Mouse (Mus musculus) heart, embryonic 14.5 days (tissue): Measurements from ENCODE around the gene Fbxo7. TPM values are rescaled to one million over a fixed set of nuclear protein-coding genes. Genes with fewer than 3 reads are reported as not detected.

Source experiments
- ATAC-seq: fragments of 200-750 bp; cut with Nextera tagmentation; 2 replicates; pipeline ENCODE4 v1.8.0; 2017; ENCODE audit warnings: low read depth, moderate TSS enrichment; ENCODE audit not compliant: insufficient number of reproducible peaks, insufficient read depth, low FRiP score
- H3K27ac ChIP-seq, 2 experiments: fragments of 200-500 bp in 1 of 2; fragments of 300-500 bp in 1 of 2; sonication (generic) in 1 of 2; replicated peaks in 1 of 2; 2 replicates each; pipeline ENCODE4 v1.5.1; 2012 to 2014; ENCODE audit warnings: low read depth in 2 of 2, low read length in 2 of 2, control low read depth in 1 of 2, mild to moderate bottlenecking in 1 of 2, mixed read lengths in 1 of 2; ENCODE audit not compliant: control insufficient read depth in 1 of 2, insufficient read depth in 1 of 2
- H3K27me3 ChIP-seq: fragments of 300-500 bp; sonication (generic); 2 replicates; pipeline ENCODE4 v1.6.1; 2014; ENCODE audit warnings: mild to moderate bottlenecking, low read length, control low read depth; ENCODE audit not compliant: control insufficient read depth, insufficient read depth
- H3K36me3 ChIP-seq: fragments of 300-500 bp; sonication (generic); 2 replicates; pipeline ENCODE4 v1.6.1; 2014; ENCODE audit warnings: mild to moderate bottlenecking, control low read depth, low read length, mixed read lengths; ENCODE audit not compliant: control insufficient read depth, insufficient read depth
- H3K4me1 ChIP-seq, 2 experiments: fragments of 200-500 bp in 1 of 2; fragments of 300-500 bp in 1 of 2; sonication (generic) in 1 of 2; 2 replicates each; pipeline ENCODE4 v1.6.1; 2012 to 2014; ENCODE audit warnings: low read length in 2 of 2, control low read depth in 1 of 2, mixed read lengths in 1 of 2; ENCODE audit not compliant: control insufficient read depth in 2 of 2, insufficient read depth in 2 of 2
- H3K4me2 ChIP-seq: fragments of 300-500 bp; sonication (generic); 2 replicates; pipeline ENCODE4 v1.6.1; 2014; ENCODE audit warnings: mild to moderate bottlenecking, low read length
- H3K4me3 ChIP-seq, 2 experiments: fragments of 200-500 bp in 1 of 2; fragments of 300-500 bp in 1 of 2; sonication (generic) in 1 of 2; 2 replicates each; pipeline ENCODE4 v1.5.1; 2012 to 2014; ENCODE audit warnings: low read length in 2 of 2, mild to moderate bottlenecking in 2 of 2, control low read depth in 1 of 2, low read depth in 1 of 2, moderate library complexity in 1 of 2; ENCODE audit not compliant: control insufficient read depth in 1 of 2, insufficient read depth in 1 of 2
- H3K9ac ChIP-seq: fragments of 300-500 bp; sonication (generic); 2 replicates; pipeline ENCODE4 v1.6.1; 2014; ENCODE audit warnings: mild to moderate bottlenecking, low read length
- H3K9me3 ChIP-seq: fragments of 300-500 bp; sonication (generic); 2 replicates; pipeline ENCODE4 v1.6.1; 2016; ENCODE audit warnings: low read length, control low read depth; ENCODE audit not compliant: control insufficient read depth
- WGBS: fragments of 180-500 bp; shearing (Covaris S2); extraction: QIAGEN DNeasy Blood & Tissue Kit; methylation state at CpG from one replicate; pipeline ENCODE4 v1.1.7; 2014; 5-methylcytosine and 5-hydroxymethylcytosine counted together
- polyA plus RNA-seq: library from polyadenylated mRNA; unstranded; fragments of >200 nt; fragmentation: Nextera tagmentation; extraction: Ambion mirVana; gene quantifications from 2 replicates; pipeline ENCODE4 v1.2.1, GENCODE M21; 2014

Fbxo7 gene
- polyA plus RNA-seq, 1 experiment from 2014 or later: 20.1 TPM

GRCm38 (mm10) chr10:86067911-86068310 is 46.1 kb downstream of the Fbxo7 start:
- Histone ChIP-seq H3K4me2 (no peak overlapping the region), H3K9ac (no peak overlapping the region), H3K4me3 (no peak overlapping the region), H3K9me3 (no peaks in the 10 kb centered on the region), H3K27me3 (no peaks in the 10 kb centered on the region), H3K36me3 (no peaks in the 10 kb centered on the region), H3K27ac (no peak overlapping the region), H3K4me1 (peaks cover 2 to 3% of the 10 kb centered on the region in 2 experiments; a peak in 2 of 4 replicates)
- no peak for ATAC-seq
- WGBS: 78% methylated on average over 10 of the region's 10 CpGs

GRCm38 (mm10) chr10:86069341-86069740 is 47.6 kb downstream of the Fbxo7 start:
- H3K9me3 ChIP-seq: 0 out of 2 replicates have a peak, but pooled peaks cover 3% of the 10 kb centered on the region
- no peak overlapping the region for H3K4me2 ChIP-seq
- no peak overlapping the region for H3K27ac ChIP-seq
- no peaks in the 10 kb centered on the region for H3K36me3 ChIP-seq
- H3K4me3 ChIP-seq: no peak overlapping the region
- no peaks in the 10 kb centered on the region for H3K27me3 ChIP-seq
- ATAC-seq: no peak
- no peak overlapping the region for H3K9ac ChIP-seq
- H3K4me1 ChIP-seq: peaks cover 2 to 3% of the 10 kb centered on the region in 2 experiments; a peak in 2 of 4 replicates
- WGBS: 65% methylated on average over 3 of the region's 3 CpGs

GRCm38 (mm10) chr10:86070751-86071150 is 49.0 kb downstream of the Fbxo7 start:
- 66% methylated on average over 3 of the region's 3 CpGs for WGBS
- H3K36me3 ChIP-seq: no peaks in the 10 kb centered on the region
- no peak for ATAC-seq

GRCm38 (mm10) chr10:86074134-86074533 is 52.4 kb downstream of the Fbxo7 start:
- Histone ChIP-seq H3K9me3 (0 out of 2 replicates have a peak, but pooled peaks cover 3% of the 10 kb centered on the region), H3K4me1 (no peaks in the 10 kb centered on the region), H3K9ac (no peak overlapping the region), H3K27me3 (no peaks in the 10 kb centered on the region), H3K36me3 (no peaks in the 10 kb centered on the region), H3K4me2 (no peak overlapping the region), H3K27ac (no peak overlapping the region), H3K4me3 (no peak overlapping the region)
- 77% methylated on average over 4 of the region's 4 CpGs for WGBS
- no peak for ATAC-seq

More at GRCm38 (mm10) chr10:86070751-86071150, 49.0 kb downstream of the Fbxo7 start:
- Histone ChIP-seq H3K4me2 (no peak overlapping the region), H3K27ac (no peak overlapping the region), H3K27me3 (no peaks in the 10 kb centered on the region), H3K9ac (no peak overlapping the region), H3K4me1 (no peaks in the 10 kb centered on the region), H3K9me3 (0 out of 2 replicates have a peak, but pooled peaks cover 3% of the 10 kb centered on the region), H3K4me3 (no peak overlapping the region)

GRCm38 (mm10) chr10:86074971-86075711 is 53.4 kb downstream of the Fbxo7 start:
- ATAC-seq: no peak
- no peaks in the 10 kb centered on the region for H3K27me3 ChIP-seq
- H3K9me3 ChIP-seq: 0 out of 2 replicates have a peak, but pooled peaks cover 3% of the 10 kb centered on the region
- H3K36me3 ChIP-seq: no peaks in the 10 kb centered on the region
- no peak overlapping the region for H3K4me3 ChIP-seq
- H3K4me2 ChIP-seq: no peak overlapping the region
- H3K4me1 ChIP-seq: no peaks in the 10 kb centered on the region
- no peak overlapping the region for H3K9ac ChIP-seq
- WGBS: 76% methylated on average over 9 of the region's 9 CpGs
- no peak overlapping the region for H3K27ac ChIP-seq

GRCm38 (mm10) chr10:86077272-86077671 is 55.5 kb downstream of the Fbxo7 start:
- Histone ChIP-seq H3K4me1 (no peaks in the 10 kb centered on the region), H3K27ac (no peak overlapping the region), H3K9me3 (0 out of 2 replicates have a peak, but pooled peaks cover 3% of the 10 kb centered on the region), H3K4me2 (no peak overlapping the region), H3K9ac (no peak overlapping the region), H3K4me3 (no peak overlapping the region), H3K36me3 (no peaks in the 10 kb centered on the region), H3K27me3 (no peaks in the 10 kb centered on the region)
- 69% methylated on average over 2 of the region's 2 CpGs for WGBS
- ATAC-seq: no peak

- Histone ChIP-seq H3K4me3 (no peak overlapping the region), H3K27ac (no peak overlapping the region), H3K4me1 (no peaks in the 10 kb centered on the region), H3K4me2 (no peak overlapping the region), H3K27me3 (no peaks in the 10 kb centered on the region), H3K36me3 (no peaks in the 10 kb centered on the region), H3K9ac (no peak overlapping the region), H3K9me3 (0 out of 2 replicates have a peak, but pooled peaks cover under 1% of the 10 kb centered on the region)
- 89% methylated on average over 2 of the region's 2 CpGs for WGBS
- ATAC-seq: no peak
These were observed 57.0 kb downstream of the Fbxo7 start for GRCm38 (mm10) chr10:86078761-86079160.
